Comparison of ENCODE assay signal across 11 mouse cellular contexts in the genomic region with DNA sequence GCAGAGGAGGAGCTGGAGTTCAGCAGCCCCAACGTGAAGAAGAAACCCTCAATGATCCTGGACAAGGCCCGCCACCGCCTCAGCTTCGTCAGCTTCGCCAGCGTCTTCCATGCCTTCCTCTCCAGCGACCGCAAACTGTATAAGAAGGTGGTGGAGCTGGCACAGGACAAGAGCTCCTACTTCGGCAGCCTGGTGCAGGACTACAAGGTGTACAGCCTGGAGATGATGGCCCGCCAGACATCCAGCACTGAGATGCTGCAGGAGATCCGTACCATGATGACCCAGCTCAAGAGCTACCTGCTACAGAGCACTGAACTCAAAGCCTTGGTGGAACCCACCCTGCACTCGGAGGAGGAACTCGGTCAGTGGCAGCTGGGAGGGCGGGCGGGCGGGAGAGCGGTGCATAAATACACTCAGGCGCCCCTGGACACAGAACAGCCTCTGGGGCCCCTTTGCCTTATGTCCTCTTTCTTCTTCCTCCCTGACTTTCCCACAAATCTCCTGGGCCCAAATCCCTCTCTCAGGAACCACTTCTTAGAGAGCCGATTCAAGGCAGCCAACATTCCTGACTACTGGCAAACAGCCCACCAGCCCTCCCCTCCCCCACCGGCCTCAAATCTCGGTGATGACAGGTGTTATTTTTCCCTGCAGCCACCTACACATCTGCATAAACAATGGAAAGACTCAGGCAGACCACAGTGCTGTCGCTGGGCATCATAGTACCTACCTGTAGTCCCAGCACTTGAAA.
A peak's percentile ranks its signal among the peaks of the same experiment; 100 is the strongest.
DNase-seq lines count a peak whose midpoint lies in the region; ATAC-seq and TF ChIP-seq lines count a peak whose summit lies in the region.
"Had no signal": no experiment of that assay in that cellular context is flagged by ENCODE, and none has a peak within 500 bp of the region (broad histone marks: within the 10 kb centered on the region; RNA-seq: fewer than 3 reads in every experiment).

No protein-coding gene starts in this region.

- H3K27ac ChIP-seq in intestine, embryonic 16.5 days (ENCODE audit: low read length): no peak overlapping the region
- no peak overlapping the region for H3K27ac ChIP-seq in intestine, postnatal 0 days (ENCODE audit: low read depth, low read length)
- 0 out of 2 replicates have a peak overlapping the region, but pooled peaks have one; percentile 33 for H3K27ac ChIP-seq in stomach, embryonic 14.5 days (ENCODE audit: low read length)
- H3K27ac ChIP-seq in stomach, postnatal 0 days (replicated peaks): no peak overlapping the region
- H3K27ac ChIP-seq in brown adipose tissue, adult 24 weeks (replicated peaks; ENCODE audit: low read depth, low read length): peak overlapping the region; percentile 35; the same call in 1 of the 2 replicates
- peak overlapping the region; percentile 73 for H3K27ac ChIP-seq in liver, postnatal 0 days (ENCODE audit: low read depth)
- H3K27ac ChIP-seq: hindbrain, embryonic 14.5 days; midbrain, embryonic 15.5 days had no signal

- H3K4me2 ChIP-seq in intestine, embryonic 16.5 days (ENCODE audit: low read depth, low read length): no peak overlapping the region
- no peak overlapping the region for H3K4me2 ChIP-seq in intestine, postnatal 0 days (replicated peaks; ENCODE audit: low read depth)
- H3K4me2 ChIP-seq in stomach, embryonic 14.5 days (replicated peaks; ENCODE audit: low read depth, low read length): no peak overlapping the region
- no peak overlapping the region for H3K4me2 ChIP-seq in stomach, postnatal 0 days (replicated peaks; ENCODE audit: low read depth)
- H3K4me2 ChIP-seq in liver, postnatal 0 days (ENCODE audit: low read depth, low read length): peak overlapping the region; percentile 49
- H3K4me2 ChIP-seq: hindbrain, embryonic 14.5 days; midbrain, embryonic 15.5 days had no signal

- 0 out of 2 replicates have a peak overlapping the region, but pooled peaks have one; percentile 2 for H3K9ac ChIP-seq in intestine, embryonic 16.5 days (ENCODE audit: low read depth, low read length)
- H3K9ac ChIP-seq in intestine, postnatal 0 days (ENCODE audit: low read depth, low read length): no peak overlapping the region
- H3K9ac ChIP-seq in stomach, embryonic 14.5 days (replicated peaks; ENCODE audit: low read depth, low read length): no peak overlapping the region
- H3K9ac ChIP-seq in stomach, postnatal 0 days (ENCODE audit: low read length): no peak overlapping the region
- H3K9ac ChIP-seq in liver, postnatal 0 days (replicated peaks): no peak overlapping the region
- H3K9ac ChIP-seq: hindbrain, embryonic 14.5 days; midbrain, embryonic 15.5 days had no signal

- H3K9me3 ChIP-seq in intestine, embryonic 16.5 days (ENCODE audit: control insufficient read depth, low read length): no peaks in the 10 kb centered on the region
- H3K9me3 ChIP-seq in intestine, postnatal 0 days (ENCODE audit: control insufficient read depth): no peaks in the 10 kb centered on the region
- H3K9me3 ChIP-seq in stomach, embryonic 14.5 days (ENCODE audit: control insufficient read depth, low read depth, low read length): no peaks in the 10 kb centered on the region
- no peaks in the 10 kb centered on the region for H3K9me3 ChIP-seq in stomach, postnatal 0 days (ENCODE audit: control insufficient read depth, low read length)
- H3K9me3 ChIP-seq in liver, postnatal 0 days (ENCODE audit: low read length): no peaks in the 10 kb centered on the region
- H3K9me3 ChIP-seq: midbrain, embryonic 15.5 days had no signal

- H3K27me3 ChIP-seq in intestine, embryonic 16.5 days (replicated peaks; ENCODE audit: control insufficient read depth, insufficient read depth, low read length): no peaks in the 10 kb centered on the region
- no peaks in the 10 kb centered on the region for H3K27me3 ChIP-seq in intestine, postnatal 0 days (replicated peaks; ENCODE audit: control insufficient read depth, insufficient read depth, low read length)
- no peaks in the 10 kb centered on the region for H3K27me3 ChIP-seq in stomach, embryonic 14.5 days (ENCODE audit: control insufficient read depth, insufficient read depth, low read length)
- no peaks in the 10 kb centered on the region for H3K27me3 ChIP-seq in stomach, postnatal 0 days (ENCODE audit: control insufficient read depth, insufficient read depth, low read length)
- H3K27me3 ChIP-seq in liver, postnatal 0 days (ENCODE audit: insufficient read depth, low read length): no peaks in the 10 kb centered on the region
- H3K27me3 ChIP-seq: midbrain, embryonic 15.5 days had no signal

- 61% methylated on average over 22 of the region's 22 CpGs for WGBS in intestine, embryonic 16.5 days
- 75% methylated on average over 22 of the region's 22 CpGs for WGBS in intestine, postnatal 0 days
- 63% methylated on average over 22 of the region's 22 CpGs for WGBS in stomach, embryonic 14.5 days
- 66% methylated on average over 22 of the region's 22 CpGs for WGBS in stomach, postnatal 0 days
- 64% methylated on average over 22 of the region's 22 CpGs for WGBS in liver, postnatal 0 days (ENCODE audit: insufficient replicate concordance)

- peaks cover 9% of the 10 kb centered on the region for H3K4me1 ChIP-seq in intestine, embryonic 16.5 days (ENCODE audit: control insufficient read depth, insufficient read depth, low read length)
- no peaks in the 10 kb centered on the region for H3K4me1 ChIP-seq in intestine, postnatal 0 days (replicated peaks; ENCODE audit: control insufficient read depth, insufficient read depth, low read length)
- no peaks in the 10 kb centered on the region for H3K4me1 ChIP-seq in stomach, embryonic 14.5 days (ENCODE audit: control insufficient read depth, insufficient read depth, low read length)
- H3K4me1 ChIP-seq in stomach, postnatal 0 days (replicated peaks; ENCODE audit: control insufficient read depth, insufficient read depth): no peaks in the 10 kb centered on the region
- H3K4me1 ChIP-seq in brown adipose tissue, adult 24 weeks (ENCODE audit: control insufficient read depth, insufficient read depth, insufficient read length, low read length): peaks cover 4% of the 10 kb centered on the region; the same call in 1 of the 2 replicates
- peaks cover 7% of the 10 kb centered on the region; the same call in 1 of the 2 replicates for H3K4me1 ChIP-seq in liver, postnatal 0 days (ENCODE audit: insufficient read depth)
- H3K4me1 ChIP-seq: midbrain, embryonic 15.5 days had no signal

- H3K4me3 ChIP-seq in intestine, embryonic 16.5 days (ENCODE audit: low read length): no peak overlapping the region
- no peak overlapping the region for H3K4me3 ChIP-seq in intestine, postnatal 0 days (ENCODE audit: low read depth, low read length)
- H3K4me3 ChIP-seq in stomach, embryonic 14.5 days (ENCODE audit: low read depth, low read length): no peak overlapping the region
- no peak overlapping the region for H3K4me3 ChIP-seq in stomach, postnatal 0 days (ENCODE audit: low read depth, low read length)
- H3K4me3 ChIP-seq in brown adipose tissue, adult 24 weeks (ENCODE audit: insufficient read depth, low read depth, low read length): peak overlapping the region; percentile 32; the same call in 1 of the 2 replicates
- peak overlapping the region; percentile 19 for H3K4me3 ChIP-seq in liver, postnatal 0 days (ENCODE audit: low read depth, low read length)
- H3K4me3 ChIP-seq: midbrain, embryonic 15.5 days had no signal

- no peak for DNase-seq in stomach, postnatal 0 days (ENCODE audit: low spot score)
- no peak for DNase-seq in liver, postnatal 0 days
- no peak for DNase-seq in urinary bladder, postnatal 4 days (ENCODE audit: low spot score in 2 of 2)
- DNase-seq in layer of hippocampus, adult 8-10 months (ENCODE audit: low spot score in 2 of 2): no peak
- DNase-seq: right cerebral cortex, postnatal 4 days had no signal

- H3K36me3 ChIP-seq in intestine, embryonic 16.5 days (ENCODE audit: control insufficient read depth, insufficient read depth, low read length): peaks cover 3% of the 10 kb centered on the region
- peaks cover 43% of the 10 kb centered on the region for H3K36me3 ChIP-seq in intestine, postnatal 0 days (ENCODE audit: control insufficient read depth, insufficient read depth)
- H3K36me3 ChIP-seq in stomach, embryonic 14.5 days (ENCODE audit: control insufficient read depth, insufficient read depth, low read length): peaks cover 14% of the 10 kb centered on the region; the same call in 1 of the 2 replicates
- peaks cover 8% of the 10 kb centered on the region; the same call in 1 of the 2 replicates for H3K36me3 ChIP-seq in stomach, postnatal 0 days (ENCODE audit: control insufficient read depth, insufficient read depth, low read length)
- H3K36me3 ChIP-seq in liver, postnatal 0 days (replicated peaks; ENCODE audit: insufficient read depth, low read length): peaks cover 61% of the 10 kb centered on the region
- H3K36me3 ChIP-seq: midbrain, embryonic 15.5 days had no signal

- TF ChIP-seq CTCF in intestine, postnatal 0 days (IDR thresholded peaks at IDR 0.05; ENCODE audit: low read depth): no peak
- TF ChIP-seq CTCF in stomach, postnatal 0 days (IDR thresholded peaks at IDR 0.05; ENCODE audit: low read depth): no peak
- no peak for TF ChIP-seq CTCF in liver, postnatal 0 days (IDR thresholded peaks at IDR 0.05; ENCODE audit: low read depth)

- no peak for TF ChIP-seq EP300 in stomach, postnatal 0 days (optimal IDR thresholded peaks at IDR 0.05)
- no peak for TF ChIP-seq EP300 in liver, postnatal 0 days (IDR thresholded peaks at IDR 0.05; ENCODE audit: low read depth)

- ATAC-seq in intestine, embryonic 16.5 days: no peak
- no peak for ATAC-seq in intestine, postnatal 0 days
- no peak for ATAC-seq in stomach, embryonic 14.5 days (ENCODE audit: insufficient number of reproducible peaks, insufficient read depth, low FRiP score, low read depth)
- ATAC-seq in stomach, postnatal 0 days (ENCODE audit: low FRiP score, low TSS enrichment): no peak
- no peak for ATAC-seq in liver, postnatal 0 days
- ATAC-seq: midbrain, embryonic 15.5 days had no signal

Comparison
In these comparisons a context has a peak if more than half of its experiments do, and no peak if none do; other contexts are left out.
1. H3K27ac ChIP-seq: peak in stomach, embryonic 14.5 days (single experiment), brown adipose tissue, adult 24 weeks (single experiment) and liver, postnatal 0 days (single experiment); none in intestine, embryonic 16.5 days (single experiment), intestine, postnatal 0 days (single experiment) and stomach, postnatal 0 days (single experiment).
2. H3K4me3 ChIP-seq: peak in brown adipose tissue, adult 24 weeks (single experiment) and liver, postnatal 0 days (single experiment); none in intestine, embryonic 16.5 days (single experiment), intestine, postnatal 0 days (single experiment), stomach, embryonic 14.5 days (single experiment) and stomach, postnatal 0 days (single experiment).